Mouse (Mus musculus): ENCODE measurements around the gene Nptn.

DNA sequence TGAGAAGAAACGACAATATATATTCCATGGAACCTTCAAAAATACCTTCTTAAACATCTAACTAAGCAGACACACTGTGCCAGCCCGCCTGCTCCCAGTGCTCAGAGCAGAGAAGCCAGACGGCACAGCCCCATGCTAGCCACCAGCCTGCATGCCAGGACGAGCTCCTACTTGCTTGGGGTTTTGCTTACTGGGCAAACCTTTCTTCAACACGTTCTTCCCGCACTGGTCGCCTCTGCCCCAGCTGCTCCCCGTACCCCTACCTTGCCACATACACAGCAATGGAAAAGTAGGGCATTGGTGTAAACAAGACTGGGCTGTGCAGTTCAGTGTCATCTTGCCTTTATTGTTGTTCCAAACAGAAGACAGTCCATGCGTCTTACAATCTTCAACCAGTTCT, 83.5 kb downstream of the Nptn start:
- no peak for TF ChIP-seq CTCF (IDR thresholded peaks at IDR 0.05; ENCODE audit: control insufficient read depth, insufficient read depth, insufficient read length)
- TF ChIP-seq FOSL1 (IDR thresholded peaks at IDR 0.05; ENCODE audit: insufficient read depth, low read length, poor library complexity, severe bottlenecking) = no peak
